Mouse (Mus musculus) limb, embryonic 14.5 days (tissue): ENCODE results near the gene Gm5767. TPM values are rescaled to one million over a fixed set of nuclear protein-coding genes. Genes with fewer than 3 reads are reported as not detected.

Experiments
- ATAC-seq: fragments of 200-750 bp; cut with Nextera tagmentation; 2 replicates; pipeline ENCODE4 v1.8.0; 2017; ENCODE audit warnings: low read depth, moderate number of reproducible peaks, moderate TSS enrichment; ENCODE audit not compliant: low FRiP score
- DNase-seq: peaks from one replicate; pipeline ENCODE4 v3.0.0-alpha.2; 2015; ENCODE audit warnings: low spot score
- H3K27ac ChIP-seq: fragments of 300-500 bp; sonication (generic); replicated peaks from 2 replicates; pipeline ENCODE4 v1.5.1; 2014; ENCODE audit warnings: low read depth, mild to moderate bottlenecking, low read length, moderate library complexity, mixed read lengths
- H3K27me3 ChIP-seq: fragments of 300-500 bp; sonication (generic); 2 replicates; pipeline ENCODE4 v1.6.1; 2014; ENCODE audit warnings: low read length, mixed read lengths; ENCODE audit not compliant: control insufficient read depth, insufficient read depth
- H3K36me3 ChIP-seq: fragments of 300-500 bp; sonication (generic); 2 replicates; pipeline ENCODE4 v1.6.1; 2014; ENCODE audit warnings: mild to moderate bottlenecking, low read length, moderate library complexity, mixed read lengths; ENCODE audit not compliant: control insufficient read depth, insufficient read depth
- H3K4me1 ChIP-seq: fragments of 300-500 bp; sonication (generic); 2 replicates; pipeline ENCODE4 v1.6.1; 2014; ENCODE audit warnings: antibody characterized with exemption, low read length, mixed read lengths; ENCODE audit not compliant: control insufficient read depth, insufficient read depth
- H3K4me2 ChIP-seq: fragments of 300-500 bp; sonication (generic); replicated peaks from 2 replicates; pipeline ENCODE4 v1.6.1; 2014; ENCODE audit warnings: low read depth, mild to moderate bottlenecking, low read length, moderate library complexity; ENCODE audit not compliant: severe bottlenecking
- H3K4me3 ChIP-seq: fragments of 300-500 bp; sonication (generic); replicated peaks from 2 replicates; pipeline ENCODE4 v1.5.1; 2014; ENCODE audit warnings: low read length
- H3K9ac ChIP-seq: fragments of 300-500 bp; sonication (generic); 2 replicates; pipeline ENCODE4 v1.6.1; 2014; ENCODE audit warnings: mild to moderate bottlenecking, low read depth, low read length, moderate library complexity; ENCODE audit not compliant: severe bottlenecking
- H3K9me3 ChIP-seq: fragments of 300-500 bp; sonication (generic); 2 replicates; pipeline ENCODE4 v1.6.1; 2016; ENCODE audit warnings: low read length; ENCODE audit not compliant: control insufficient read depth
- POLR2A ChIP-seq: fragments of 200-500 bp; IDR thresholded peaks from 2 replicates; pipeline ENCODE4 v1.8.0; 2012; ENCODE audit warnings: inconsistent platforms, mild to moderate bottlenecking, moderate library complexity, borderline replicate concordance; ENCODE audit not compliant: insufficient read depth, insufficient read length; ENCODE audit errors: extremely low read depth
- WGBS: fragments of 180-500 bp; shearing (Covaris S2); extraction: QIAGEN DNeasy Blood & Tissue Kit; methylation state at CpG from one replicate; pipeline ENCODE4 v1.1.7; 2014; 5-methylcytosine and 5-hydroxymethylcytosine counted together
- polyA plus RNA-seq, 2 experiments: library from polyadenylated mRNA; depleted of rRNA in 1 of 2; stranded (reverse) in 1 of 2; unstranded in 1 of 2; fragments of >200 nt; fragmentation: Nextera tagmentation in 1 of 2; extraction: Ambion mirVana in 1 of 2; gene quantifications; 2 replicates each; pipeline versions ENCODE4 v1.2.1 to v1.2.3; 2012 to 2014

Gene Gm5767
- polyA plus RNA-seq, 2 experiments, result 0.33 TPM; not detected in 1

DNA sequence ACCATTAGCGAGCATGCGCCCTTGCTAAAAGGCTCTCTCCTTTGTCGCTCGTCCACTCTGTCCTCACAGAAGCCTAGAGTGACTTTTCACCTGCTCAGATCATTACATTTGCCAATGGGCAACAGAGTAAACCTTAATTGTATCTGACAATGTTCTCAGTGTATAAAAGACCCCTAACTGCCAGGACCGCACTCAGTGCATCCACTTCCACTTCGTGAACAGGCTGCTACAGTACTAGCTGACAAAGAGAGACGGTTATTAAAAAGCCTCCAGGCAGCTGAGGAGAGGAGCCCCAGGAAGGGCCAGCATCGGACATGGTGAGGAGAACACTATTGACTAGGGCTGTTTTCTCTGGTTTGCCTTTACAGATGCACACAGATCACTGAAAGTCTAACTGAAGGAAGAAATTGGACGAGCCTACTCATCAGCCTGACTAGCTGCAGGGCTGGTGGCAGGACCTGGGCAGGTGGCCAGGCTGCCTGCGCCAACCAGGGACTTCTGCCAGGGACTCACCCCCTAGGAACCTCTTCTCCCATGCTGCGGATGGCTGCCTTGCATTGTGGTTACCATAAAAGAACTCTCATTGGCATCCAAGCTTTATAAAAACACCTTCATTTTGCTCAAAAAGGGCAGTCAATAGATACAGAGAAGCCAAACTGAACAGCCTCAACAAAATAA lies 9.5 kb downstream of the Gm5767 start:
- ATAC-seq (no peak), DNase-seq (no peak)
- Histone ChIP-seq H3K4me2 (no peak overlapping the region), H3K9me3 (no peaks in the 10 kb centered on the region), H3K27ac (no peak overlapping the region), H3K4me1 (no peaks in the 10 kb centered on the region), H3K36me3 (peaks cover 85% of the 10 kb centered on the region), H3K27me3 (no peaks in the 10 kb centered on the region), H3K9ac (no peak overlapping the region), H3K4me3 (no peak overlapping the region)
- TF ChIP-seq POLR2A, result no peak
- WGBS, result 90% methylated on average over 11 of the region's 11 CpGs

DNA sequence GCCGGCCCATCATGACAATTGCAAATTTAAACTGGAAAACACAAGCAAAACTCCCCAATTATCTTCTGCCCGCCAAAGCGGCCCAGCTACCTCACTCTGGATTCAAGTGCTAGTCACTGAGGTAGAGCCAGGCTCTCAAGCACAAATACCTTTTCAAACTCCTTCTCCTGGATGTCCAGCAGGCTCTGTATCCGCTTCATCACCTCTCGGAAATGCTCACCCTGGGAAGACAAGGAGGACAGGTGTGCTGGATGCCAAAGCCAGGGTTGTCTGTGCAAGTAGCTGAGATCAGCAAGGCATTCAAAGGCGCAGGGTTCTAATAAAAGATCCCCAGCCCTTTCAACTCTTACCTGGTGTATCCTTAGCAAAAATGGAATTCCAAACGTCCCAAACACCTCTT lies 10.6 kb downstream of the Gm5767 start:
- Histone ChIP-seq H3K4me1 (no peaks in the 10 kb centered on the region), H3K4me2 (no peak overlapping the region)

DNA sequence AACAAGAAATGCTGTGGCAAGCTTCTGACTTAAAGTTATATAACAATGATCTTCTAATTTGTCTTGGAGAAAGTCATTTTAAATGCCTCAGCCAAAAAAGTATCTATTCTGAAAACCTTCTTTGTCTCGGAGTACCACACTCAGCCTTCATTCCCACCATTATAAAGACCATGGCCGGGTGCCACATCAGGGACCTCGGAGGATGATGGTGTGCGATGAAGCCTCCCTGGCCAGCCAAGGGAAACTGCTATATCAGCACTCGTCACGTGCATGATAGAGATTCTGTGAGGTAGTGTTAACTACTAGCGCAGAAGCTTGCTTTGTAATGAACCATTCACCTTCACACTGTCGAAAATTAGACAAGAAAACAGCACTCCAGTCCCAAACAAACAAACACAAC lies 19.0 kb downstream of the Gm5767 start:
- 92% methylated on average over 8 of the region's 8 CpGs for WGBS
- H3K27me3 ChIP-seq, result no peaks in the 10 kb centered on the region
- H3K27ac ChIP-seq, result no peak overlapping the region
- H3K9ac ChIP-seq, result no peak overlapping the region
- ATAC-seq, result no peak
- H3K4me1 ChIP-seq, result no peaks in the 10 kb centered on the region
- DNase-seq, result no peak
- no peak for TF ChIP-seq POLR2A
- H3K4me3 ChIP-seq, result no peak overlapping the region
- H3K9me3 ChIP-seq, result no peaks in the 10 kb centered on the region
- peaks cover 98% of the 10 kb centered on the region for H3K36me3 ChIP-seq
- no peak overlapping the region for H3K4me2 ChIP-seq

More for the DNA sequence above, 10.6 kb downstream of the Gm5767 start:
- DNase-seq (no peak), ATAC-seq (no peak)
- TF ChIP-seq POLR2A, result no peak
- 88% methylated on average over 7 of the region's 7 CpGs for WGBS
- H3K4me3 ChIP-seq, result no peak overlapping the region
- peaks cover 94% of the 10 kb centered on the region for H3K36me3 ChIP-seq
- no peaks in the 10 kb centered on the region for H3K27me3 ChIP-seq
- H3K9ac ChIP-seq, result no peak overlapping the region
- H3K27ac ChIP-seq, result no peak overlapping the region
- H3K9me3 ChIP-seq, result no peaks in the 10 kb centered on the region

DNA sequence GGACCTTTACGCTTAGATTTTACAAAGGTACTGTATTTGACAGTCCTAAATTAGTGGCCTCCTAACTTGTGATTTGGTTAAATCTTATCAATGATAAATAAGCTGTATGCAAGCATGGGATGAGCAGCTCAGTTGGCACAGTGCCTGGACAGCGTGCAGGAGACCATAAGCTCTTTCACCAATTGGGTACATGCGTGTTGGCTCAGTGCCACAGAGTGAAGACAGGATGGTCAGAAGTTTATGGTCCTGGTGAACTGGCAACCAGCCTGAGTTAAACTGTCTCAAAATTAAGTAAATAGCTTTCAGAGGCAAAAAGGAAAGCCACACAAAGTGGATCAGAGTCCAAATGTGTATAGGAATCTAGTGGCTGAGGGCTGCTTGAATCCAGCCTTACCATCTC lies 20.0 kb downstream of the Gm5767 start:
- WGBS, result 88% methylated on average over 3 of the region's 3 CpGs
- Histone ChIP-seq H3K9me3 (no peaks in the 10 kb centered on the region), H3K4me3 (no peak overlapping the region), H3K9ac (no peak overlapping the region), H3K27ac (no peak overlapping the region), H3K4me1 (no peaks in the 10 kb centered on the region), H3K36me3 (peaks cover 96% of the 10 kb centered on the region), H3K4me2 (no peak overlapping the region), H3K27me3 (no peaks in the 10 kb centered on the region)
- no peak for ATAC-seq
- no peak for TF ChIP-seq POLR2A
- no peak for DNase-seq

DNA sequence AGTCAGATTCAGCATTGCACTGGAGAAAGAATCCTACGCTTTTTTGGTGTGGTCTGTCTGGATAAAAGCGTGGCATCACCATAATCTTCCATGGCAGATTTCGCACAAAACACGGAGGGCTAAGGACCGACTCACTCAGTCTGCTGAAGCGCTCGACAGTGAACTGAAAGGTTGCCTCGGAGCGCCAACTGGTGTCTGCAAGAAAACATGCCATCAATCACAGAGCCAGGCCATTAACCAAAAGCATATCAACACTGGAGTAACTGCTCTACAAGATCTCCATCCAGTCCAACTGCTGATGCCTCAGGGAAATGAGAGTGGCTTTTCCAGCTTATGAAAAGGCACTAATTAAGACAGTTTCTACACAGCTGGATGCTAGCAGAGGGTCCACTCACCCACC lies 31.4 kb downstream of the Gm5767 start:
- TF ChIP-seq POLR2A, result no peak
- H3K27ac ChIP-seq, result no peak overlapping the region
- H3K9me3 ChIP-seq, result no peaks in the 10 kb centered on the region
- H3K27me3 ChIP-seq, result no peaks in the 10 kb centered on the region
- H3K4me3 ChIP-seq, result no peak overlapping the region
- ATAC-seq (no peak), DNase-seq (no peak)
- WGBS, result 83% methylated on average over 9 of the region's 9 CpGs
- H3K4me2 ChIP-seq, result no peak overlapping the region
- H3K36me3 ChIP-seq, result peaks cover 92% of the 10 kb centered on the region
- H3K4me1 ChIP-seq, result no peaks in the 10 kb centered on the region
- H3K9ac ChIP-seq, result no peak overlapping the region

DNA sequence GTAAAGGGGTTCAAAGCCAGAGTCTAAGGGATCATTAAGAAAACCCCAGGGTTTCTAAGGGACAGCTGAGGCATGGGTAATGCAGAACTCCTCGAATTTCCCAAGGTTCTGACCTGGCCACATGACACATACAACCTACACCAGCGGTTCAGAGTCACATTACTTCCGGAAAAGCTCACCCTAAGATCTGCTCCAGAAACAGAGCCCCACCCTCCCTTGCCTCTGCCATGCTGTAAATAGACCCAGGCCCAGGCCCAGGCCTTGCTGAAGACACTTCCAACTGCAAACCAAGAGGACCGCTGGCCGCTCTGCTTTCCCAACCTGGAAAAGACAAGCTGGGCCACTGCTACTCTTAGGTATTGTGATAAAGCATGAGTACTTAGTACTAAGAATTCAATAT lies 34.3 kb downstream of the Gm5767 start:
- DNase-seq (no peak), ATAC-seq (no peak)
- no peak overlapping the region for H3K9ac ChIP-seq
- no peak overlapping the region for H3K4me3 ChIP-seq
- H3K27ac ChIP-seq, result no peak overlapping the region
- no peak overlapping the region for H3K4me2 ChIP-seq
- H3K9me3 ChIP-seq, result no peaks in the 10 kb centered on the region
- peaks cover 63% of the 10 kb centered on the region for H3K36me3 ChIP-seq
- no peaks in the 10 kb centered on the region for H3K27me3 ChIP-seq
- no peak for TF ChIP-seq POLR2A
- WGBS, result 95% methylated on average over 5 of the region's 5 CpGs
- H3K4me1 ChIP-seq, result 0 out of 2 replicates have a peak, but pooled peaks cover 6% of the 10 kb centered on the region
